Mouse (Mus musculus): ENCODE data around the gene Aprt. TPM values are rescaled to one million over a fixed set of nuclear protein-coding genes. Genes with fewer than 3 reads are reported as not detected.

Aprt gene
- polyA plus RNA-seq, 1 experiment from 2014 or later, result 262 TPM

DNA sequence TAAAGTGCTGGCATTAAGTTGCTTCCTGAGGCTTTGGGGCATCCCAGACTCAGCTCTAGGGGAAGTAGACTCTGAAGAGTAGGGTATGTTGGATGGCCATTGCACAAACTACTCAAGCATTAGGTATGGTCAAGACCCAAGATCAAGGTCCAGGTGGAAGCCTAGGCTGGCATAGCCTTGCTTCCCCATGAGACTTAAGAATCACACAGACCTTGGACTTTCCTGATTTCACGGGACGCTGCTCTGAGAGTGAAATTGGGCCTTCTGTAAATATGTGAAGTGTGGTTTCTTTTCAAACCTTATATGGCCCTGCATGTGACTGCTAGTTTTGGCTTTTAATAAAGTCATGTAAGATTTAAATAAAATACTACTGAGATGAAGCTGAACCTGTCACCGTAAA lies 4.0 kb downstream of the Aprt start:
- Histone ChIP-seq H3K27me3 (ENCODE audit: control insufficient read depth, insufficient read depth, low read length) (no peaks in the 10 kb centered on the region), H3K4me1 (ENCODE audit: control insufficient read depth, insufficient read depth, low read length) (peaks cover 41% of the 10 kb centered on the region), H3K9ac (ENCODE audit: low read depth, low read length) (no peak overlapping the region), H3K36me3 (ENCODE audit: control insufficient read depth, insufficient read depth, low read length) (peaks cover 34% of the 10 kb centered on the region), H3K27ac (ENCODE audit: low read depth, low read length) (no peak overlapping the region), H3K4me2 (no peak overlapping the region), H3K4me3 (ENCODE audit: low read depth, low read length) (no peak overlapping the region), H3K9me3 (replicated peaks; ENCODE audit: control insufficient read depth, low read length) (no peaks in the 10 kb centered on the region)
- no peak for ATAC-seq (replicated peaks; ENCODE audit: insufficient number of reproducible peaks, low FRiP score, low TSS enrichment)
- WGBS (ENCODE audit: insufficient replicate concordance), result 98% methylated on average over 3 of the region's 3 CpGs

DNA sequence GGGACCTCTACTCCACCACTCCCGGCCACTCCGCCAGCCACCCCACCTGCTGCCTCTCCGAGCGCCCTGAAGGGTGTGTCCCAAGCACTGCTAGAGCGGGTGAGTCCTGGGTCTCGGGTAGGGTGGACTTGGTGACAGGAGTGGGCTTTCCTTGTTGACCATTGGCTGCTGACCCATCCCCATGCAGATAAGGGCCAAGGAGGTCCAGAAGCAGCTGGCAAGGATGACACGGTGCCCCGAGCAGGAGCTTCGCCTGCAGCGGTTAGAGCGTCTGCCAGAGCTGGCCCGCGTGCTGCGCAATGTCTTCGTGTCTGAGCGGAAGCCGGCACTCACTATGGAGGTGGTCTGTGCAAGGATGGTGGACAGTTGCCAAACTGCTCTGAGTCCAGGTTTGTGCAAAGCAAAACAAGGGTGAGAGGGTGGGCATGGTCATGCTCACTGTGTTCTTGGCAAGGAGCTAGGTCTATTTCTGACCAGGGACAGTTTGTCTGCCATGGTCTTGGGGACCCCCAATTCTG lies 4.9 kb downstream of the Aprt start:
- H3K27me3 ChIP-seq (ENCODE audit: control insufficient read depth, insufficient read depth, low read length), result no peaks in the 10 kb centered on the region
- WGBS (ENCODE audit: insufficient replicate concordance), result 91% methylated on average over 17 of the region's 17 CpGs
- no peak overlapping the region for H3K9ac ChIP-seq (ENCODE audit: low read depth, low read length)
- no peak overlapping the region for H3K4me3 ChIP-seq (ENCODE audit: low read depth, low read length)
- no peak for ATAC-seq (replicated peaks; ENCODE audit: insufficient number of reproducible peaks, low FRiP score, low TSS enrichment)
- peaks cover 43% of the 10 kb centered on the region for H3K4me1 ChIP-seq (ENCODE audit: control insufficient read depth, insufficient read depth, low read length)
- no peaks in the 10 kb centered on the region for H3K9me3 ChIP-seq (replicated peaks; ENCODE audit: control insufficient read depth, low read length)
- no peak overlapping the region for H3K4me2 ChIP-seq
- peaks cover 34% of the 10 kb centered on the region for H3K36me3 ChIP-seq (ENCODE audit: control insufficient read depth, insufficient read depth, low read length)
- H3K27ac ChIP-seq (ENCODE audit: low read depth, low read length), result no peak overlapping the region

DNA sequence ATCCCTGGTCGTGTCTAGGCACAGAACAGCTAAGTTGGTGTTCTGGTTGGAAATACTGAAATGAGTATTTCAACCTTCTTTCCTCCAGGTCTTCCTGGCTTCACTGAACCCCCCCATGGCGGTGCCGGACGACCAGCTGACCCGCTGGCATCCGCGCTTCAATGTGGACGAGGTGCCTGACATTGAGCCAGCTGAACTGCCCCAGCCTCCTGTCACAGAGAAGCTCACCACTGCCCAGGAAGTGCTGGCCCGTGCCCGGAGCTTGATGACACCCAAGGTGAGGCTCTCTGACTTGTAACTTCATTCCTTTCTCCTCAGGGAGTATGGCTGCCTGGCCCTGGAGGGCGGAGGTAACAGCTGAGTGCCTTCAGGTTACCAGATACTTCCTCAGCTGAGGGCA lies 5.6 kb downstream of the Aprt start:
- H3K36me3 ChIP-seq (ENCODE audit: control insufficient read depth, insufficient read depth, low read length), result peaks cover 34% of the 10 kb centered on the region
- no peak overlapping the region for H3K4me3 ChIP-seq (ENCODE audit: low read depth, low read length)
- H3K9ac ChIP-seq (ENCODE audit: low read depth, low read length), result no peak overlapping the region
- no peaks in the 10 kb centered on the region for H3K27me3 ChIP-seq (ENCODE audit: control insufficient read depth, insufficient read depth, low read length)
- peaks cover 48% of the 10 kb centered on the region for H3K4me1 ChIP-seq (ENCODE audit: control insufficient read depth, insufficient read depth, low read length)
- no peak for ATAC-seq (replicated peaks; ENCODE audit: insufficient number of reproducible peaks, low FRiP score, low TSS enrichment)
- H3K27ac ChIP-seq (ENCODE audit: low read depth, low read length), result no peak overlapping the region
- no peak overlapping the region for H3K4me2 ChIP-seq
- WGBS (ENCODE audit: insufficient replicate concordance), result 93% methylated on average over 11 of the region's 11 CpGs
- no peaks in the 10 kb centered on the region for H3K9me3 ChIP-seq (replicated peaks; ENCODE audit: control insufficient read depth, low read length)

DNA sequence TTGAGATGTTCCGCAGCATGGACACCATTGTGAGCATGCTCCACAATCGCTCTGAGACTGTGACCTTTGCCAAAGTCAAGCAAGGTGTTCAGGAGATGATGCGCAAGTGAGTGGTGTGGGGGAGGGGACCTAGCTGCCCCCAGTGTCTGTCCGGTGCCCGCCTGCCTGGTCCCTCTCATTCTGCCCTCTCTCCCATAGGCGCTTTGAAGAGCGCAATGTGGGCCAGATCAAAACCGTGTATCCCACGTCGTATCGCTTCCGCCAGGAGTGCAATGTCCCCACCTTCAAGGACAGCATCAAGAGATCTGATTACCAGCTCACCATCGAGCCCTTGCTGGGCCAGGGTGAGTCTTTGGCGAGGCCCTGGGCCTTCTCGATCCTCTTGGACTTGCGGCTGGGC lies 6.7 kb downstream of the Aprt start:
- H3K27ac ChIP-seq (ENCODE audit: low read depth, low read length), result no peak overlapping the region

DNA sequence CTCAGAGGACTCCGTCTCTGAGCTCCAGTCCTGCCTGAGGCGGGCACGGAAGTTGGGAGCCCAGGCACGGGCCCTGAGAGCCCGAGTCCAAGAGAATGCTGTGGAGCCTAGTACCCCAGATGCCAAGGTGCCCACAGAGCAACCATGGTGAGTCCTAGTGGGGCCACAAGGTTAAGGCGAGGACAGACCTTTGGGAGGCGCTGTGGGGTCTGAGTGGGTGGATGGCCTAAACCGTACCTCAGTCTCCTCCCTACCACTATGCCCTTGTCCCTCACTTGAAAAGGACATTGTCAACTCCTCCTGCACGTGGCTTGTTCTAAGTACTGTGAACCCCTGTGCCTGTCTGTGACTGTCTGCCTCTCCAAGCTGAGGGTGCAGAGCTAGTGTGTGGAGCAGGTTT lies 7.4 kb downstream of the Aprt start:
- no peak overlapping the region for H3K27ac ChIP-seq (ENCODE audit: low read depth, low read length)
- ATAC-seq (replicated peaks; ENCODE audit: insufficient number of reproducible peaks, low FRiP score, low TSS enrichment), result no peak
- 66% methylated on average over 9 of the region's 9 CpGs for WGBS (ENCODE audit: insufficient replicate concordance)
- peaks cover 34% of the 10 kb centered on the region for H3K36me3 ChIP-seq (ENCODE audit: control insufficient read depth, insufficient read depth, low read length)
- H3K4me1 ChIP-seq (ENCODE audit: control insufficient read depth, insufficient read depth, low read length), result peaks cover 30% of the 10 kb centered on the region
- no peaks in the 10 kb centered on the region for H3K27me3 ChIP-seq (ENCODE audit: control insufficient read depth, insufficient read depth, low read length)
- H3K9me3 ChIP-seq (replicated peaks; ENCODE audit: control insufficient read depth, low read length), result no peaks in the 10 kb centered on the region
- H3K4me2 ChIP-seq, result peak overlapping the region; percentile 88
- peak overlapping the region; percentile 93 for H3K4me3 ChIP-seq (ENCODE audit: low read depth, low read length)
- H3K9ac ChIP-seq (ENCODE audit: low read depth, low read length), result peak overlapping the region; percentile 96

More for the DNA sequence above, 6.7 kb downstream of the Aprt start:
- Histone ChIP-seq H3K4me3 (ENCODE audit: low read depth, low read length) (no peak overlapping the region; the same call in 1 of the 2 replicates), H3K4me1 (ENCODE audit: control insufficient read depth, insufficient read depth, low read length) (peaks cover 37% of the 10 kb centered on the region), H3K9me3 (replicated peaks; ENCODE audit: control insufficient read depth, low read length) (no peaks in the 10 kb centered on the region), H3K27me3 (ENCODE audit: control insufficient read depth, insufficient read depth, low read length) (no peaks in the 10 kb centered on the region), H3K9ac (ENCODE audit: low read depth, low read length) (no peak overlapping the region), H3K4me2 (peak overlapping the region; percentile 88), H3K36me3 (ENCODE audit: control insufficient read depth, insufficient read depth, low read length) (peaks cover 34% of the 10 kb centered on the region)
- WGBS (ENCODE audit: insufficient replicate concordance), result 95% methylated on average over 16 of the region's 16 CpGs
- no peak for ATAC-seq (replicated peaks; ENCODE audit: insufficient number of reproducible peaks, low FRiP score, low TSS enrichment)

DNA sequence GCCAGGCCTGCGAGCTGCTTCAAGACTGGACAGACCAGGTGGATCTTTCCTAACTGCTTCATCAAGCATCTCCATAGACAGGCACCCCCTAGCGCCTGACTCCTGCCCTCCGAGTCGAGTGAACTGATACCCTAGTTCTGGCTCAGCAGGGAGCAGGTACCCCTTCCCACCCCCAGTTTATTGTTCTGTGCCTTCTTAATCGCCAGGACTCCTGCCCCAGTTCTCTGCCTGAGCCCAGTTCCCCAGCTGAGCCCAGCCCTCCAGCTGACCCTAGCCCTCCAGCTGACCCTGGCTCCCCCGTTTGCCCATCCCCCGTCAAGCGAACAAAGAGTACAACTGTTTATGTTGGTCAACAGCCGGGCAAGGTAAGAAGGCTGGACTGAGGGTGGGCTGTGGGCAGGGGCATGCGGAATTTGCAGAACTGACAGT lies 7.8 kb downstream of the Aprt start:
- 26% methylated on average over 10 of the region's 10 CpGs for WGBS (ENCODE audit: insufficient replicate concordance)
- ATAC-seq (replicated peaks; ENCODE audit: insufficient number of reproducible peaks, low FRiP score, low TSS enrichment), result no peak
- Histone ChIP-seq H3K4me2 (peak overlapping the region; percentile 88), H3K9ac (ENCODE audit: low read depth, low read length) (peak overlapping the region; percentile 96), H3K27ac (ENCODE audit: low read depth, low read length) (no peak overlapping the region), H3K27me3 (ENCODE audit: control insufficient read depth, insufficient read depth, low read length) (no peaks in the 10 kb centered on the region), H3K4me1 (ENCODE audit: control insufficient read depth, insufficient read depth, low read length) (peaks cover 28% of the 10 kb centered on the region), H3K4me3 (ENCODE audit: low read depth, low read length) (peak overlapping the region; percentile 93), H3K36me3 (ENCODE audit: control insufficient read depth, insufficient read depth, low read length) (peaks cover 32% of the 10 kb centered on the region), H3K9me3 (replicated peaks; ENCODE audit: control insufficient read depth, low read length) (no peaks in the 10 kb centered on the region)

DNA sequence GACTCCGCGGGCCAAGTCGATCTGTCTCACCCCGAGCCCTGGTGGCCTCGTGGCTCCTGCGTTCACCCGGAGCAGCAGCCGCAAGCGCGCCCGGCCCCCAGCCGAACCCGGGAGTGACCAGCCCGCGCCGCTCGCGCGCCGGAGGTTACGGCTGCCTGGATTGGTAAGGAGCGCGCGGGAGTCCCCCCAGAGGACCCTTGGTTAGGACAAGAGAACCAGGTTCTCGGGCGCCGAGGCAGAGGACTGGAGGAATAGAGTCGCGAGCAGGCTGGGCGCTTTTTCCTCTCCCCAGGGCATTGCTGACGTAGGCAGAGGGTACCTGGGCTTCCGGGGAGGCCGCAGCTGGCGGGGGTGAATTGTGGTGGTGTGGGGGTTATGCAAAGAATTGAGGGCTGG lies 8.6 kb downstream of the Aprt start:
- H3K4me3 ChIP-seq (ENCODE audit: low read depth, low read length), result peak overlapping the region; percentile 93
- peaks cover 31% of the 10 kb centered on the region for H3K36me3 ChIP-seq (ENCODE audit: control insufficient read depth, insufficient read depth, low read length)
- H3K9me3 ChIP-seq (replicated peaks; ENCODE audit: control insufficient read depth, low read length), result no peaks in the 10 kb centered on the region
- peak overlapping the region; percentile 96 for H3K9ac ChIP-seq (ENCODE audit: low read depth, low read length)
- ATAC-seq (replicated peaks; ENCODE audit: insufficient number of reproducible peaks, low FRiP score, low TSS enrichment), result peak; percentile 4
- 0% methylated on average over 34 of the region's 34 CpGs for WGBS (ENCODE audit: insufficient replicate concordance)
- H3K4me2 ChIP-seq, result peak overlapping the region; percentile 88
- peaks cover 24% of the 10 kb centered on the region for H3K4me1 ChIP-seq (ENCODE audit: control insufficient read depth, insufficient read depth, low read length)
- H3K27ac ChIP-seq (ENCODE audit: low read depth, low read length), result peak overlapping the region; percentile 94
- no peaks in the 10 kb centered on the region for H3K27me3 ChIP-seq (ENCODE audit: control insufficient read depth, insufficient read depth, low read length)

DNA sequence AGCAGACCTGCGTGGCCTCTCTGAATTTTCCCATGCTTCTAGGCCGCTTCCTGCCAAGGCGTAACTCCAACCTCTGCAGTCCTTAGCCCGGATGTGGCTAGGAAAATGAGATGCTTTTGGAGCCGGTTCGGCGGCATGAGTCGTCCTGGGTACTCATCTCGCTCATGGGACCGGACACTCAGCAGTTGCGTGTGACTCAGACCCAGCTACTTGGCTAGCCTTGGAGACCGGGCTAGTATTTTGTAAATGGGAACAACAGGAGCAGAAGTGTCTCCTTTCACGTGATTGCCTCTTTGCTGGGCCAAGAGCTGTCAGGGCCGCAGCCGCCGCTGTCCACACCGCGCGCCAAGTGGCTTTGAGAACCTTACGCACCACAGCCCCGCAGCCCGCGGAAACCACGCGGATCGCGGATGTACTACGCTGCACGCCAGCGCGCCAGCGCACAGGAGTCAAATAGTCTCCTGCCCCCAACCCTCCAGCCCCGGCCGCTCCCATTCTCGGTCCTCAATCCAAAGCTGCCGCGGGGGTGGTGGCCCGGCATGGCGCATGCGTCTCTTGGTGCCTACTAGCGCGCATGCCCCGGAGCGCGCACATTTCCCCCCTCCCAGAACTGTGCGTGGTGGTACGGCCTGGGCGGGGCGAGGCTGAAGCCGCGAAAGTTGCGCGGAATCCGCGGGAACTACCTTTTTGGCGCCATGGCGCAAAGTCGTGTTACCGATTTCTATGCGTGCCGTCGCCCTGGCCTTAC lies 9.2 kb downstream of the Aprt start, which contains the start of gene Cdt1:
TSS of gene Cdt1 (plus strand) at position 655 of the 748 bp plus-strand sequence.
- Histone ChIP-seq H3K4me1 (ENCODE audit: control insufficient read depth, insufficient read depth, low read length) (peaks cover 24% of the 10 kb centered on the region), H3K4me3 (ENCODE audit: low read depth, low read length) (peak within 1 kb of the TSS; percentile 93), H3K36me3 (ENCODE audit: control insufficient read depth, insufficient read depth, low read length) (peaks cover 26% of the 10 kb centered on the region), H3K9ac (ENCODE audit: low read depth, low read length) (peak within 1 kb of the TSS; percentile 96), H3K27ac (ENCODE audit: low read depth, low read length) (peak within 1 kb of the TSS; percentile 94), H3K9me3 (replicated peaks; ENCODE audit: control insufficient read depth, low read length) (no peaks in the 10 kb centered on the region), H3K27me3 (ENCODE audit: control insufficient read depth, insufficient read depth, low read length) (no peaks in the 10 kb centered on the region), H3K4me2 (peak within 1 kb of the TSS; percentile 88)
- under 1% methylated on average over 62 of the region's 62 CpGs for whole genome bisulfite sequencing (ENCODE audit: insufficient replicate concordance)
- peak; percentile 94 for ATAC-seq (replicated peaks; ENCODE audit: insufficient number of reproducible peaks, low FRiP score, low TSS enrichment)
